Mouse (Mus musculus) E14TG2a.4 (cell line): Measurements from ENCODE around the gene Nr4a2.

ENCODE experiments used
- CTCF ChIP-seq: conservative IDR thresholded peaks from 2 replicates; pipeline ENCODE4 v1.5.1; 2014; ENCODE audit warnings: low read length
- NANOG ChIP-seq: IDR thresholded peaks from 2 replicates; pipeline ENCODE4 v1.6.1; 2014; ENCODE audit warnings: borderline replicate concordance, low read length, mixed read lengths
- POU5F1 ChIP-seq: IDR thresholded peaks from 2 replicates; pipeline ENCODE4 v1.6.1; 2014; ENCODE audit warnings: low read length, borderline replicate concordance

DNA sequence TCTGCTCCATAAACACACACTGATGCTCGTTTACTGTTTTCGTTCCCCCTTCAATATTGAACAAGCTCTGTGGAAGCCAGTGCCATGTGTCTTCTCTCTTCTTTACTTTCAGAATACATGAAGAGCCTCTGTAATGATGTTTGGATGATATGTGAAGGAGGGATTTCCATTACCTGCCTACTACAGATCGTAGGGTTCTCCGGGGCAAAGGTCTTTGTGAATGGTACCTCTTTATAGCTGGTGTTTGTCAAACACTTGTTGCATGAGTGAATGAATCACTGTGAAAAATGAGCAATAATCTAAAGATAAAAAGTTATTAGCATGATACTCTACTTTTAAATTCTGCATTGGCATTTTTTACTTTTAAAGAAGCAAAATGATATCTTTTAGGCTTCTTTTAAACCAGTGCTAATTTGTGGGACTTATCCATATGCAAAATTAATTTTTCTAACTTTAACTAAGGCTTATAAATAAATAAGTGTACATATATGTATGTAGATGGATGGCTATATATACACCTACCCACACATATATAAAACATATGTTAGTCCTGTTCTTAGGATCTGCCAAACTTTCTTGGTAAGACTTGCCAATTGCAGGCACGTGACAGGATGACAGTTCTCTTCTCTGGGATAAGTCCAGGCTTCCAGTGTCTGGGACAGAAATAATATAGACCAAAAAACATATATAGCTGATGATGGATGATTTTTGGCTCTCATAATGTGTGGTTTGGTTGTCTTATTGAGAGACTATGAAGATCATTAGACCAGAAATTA, 22.0 kb upstream of the Nr4a2 start:
- TF ChIP-seq CTCF (no peak), POU5F1 (no peak), NANOG (no peak)
